Mouse (Mus musculus): Measurements from ENCODE around the gene Disp2. TPM values are rescaled to one million over a fixed set of nuclear protein-coding genes. Genes with fewer than 3 reads are reported as not detected.

The Disp2 gene
- polyA plus RNA-seq, 1 experiment from 2014 or later = 0.89 TPM

DNA sequence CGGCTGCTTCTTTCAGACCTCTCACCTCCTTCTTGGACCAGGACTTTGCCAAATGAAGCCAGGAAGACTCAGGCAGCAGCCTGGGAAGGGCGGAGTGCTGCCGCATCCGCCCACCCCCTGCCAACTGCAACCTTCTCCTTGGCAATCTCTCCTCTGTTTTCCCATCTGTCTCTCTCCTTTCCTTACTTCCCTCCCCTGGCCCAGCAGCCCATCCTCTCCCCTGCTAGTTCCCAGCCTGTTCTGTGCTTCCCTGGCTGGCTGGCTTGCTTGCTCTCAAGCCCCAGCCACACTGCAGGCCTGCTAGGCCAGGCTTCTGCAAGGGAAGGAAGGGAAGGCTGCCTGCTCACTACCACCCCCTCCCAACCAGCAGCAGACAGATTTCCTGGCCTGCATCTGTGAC is 3.7 kb upstream of the Disp2 start:
- Histone ChIP-seq H3K27ac (peak overlapping the region; percentile 69), H3K9ac (no peak overlapping the region), H3K36me3 (no peaks in the 10 kb centered on the region), H3K4me3 (no peak overlapping the region), H3K4me1 (peaks cover 30% of the 10 kb centered on the region), H3K9me3 (no peaks in the 10 kb centered on the region), H3K4me2 (no peak overlapping the region), H3K27me3 (peaks cover 8% of the 10 kb centered on the region)
- WGBS = 42% methylated on average over 3 of the region's 4 CpGs
- ATAC-seq (ENCODE audit: borderline replicate concordance, extremely low read depth, low FRiP score, low TSS enrichment) = peak; percentile 39; the same call in 1 of the 2 replicates

DNA sequence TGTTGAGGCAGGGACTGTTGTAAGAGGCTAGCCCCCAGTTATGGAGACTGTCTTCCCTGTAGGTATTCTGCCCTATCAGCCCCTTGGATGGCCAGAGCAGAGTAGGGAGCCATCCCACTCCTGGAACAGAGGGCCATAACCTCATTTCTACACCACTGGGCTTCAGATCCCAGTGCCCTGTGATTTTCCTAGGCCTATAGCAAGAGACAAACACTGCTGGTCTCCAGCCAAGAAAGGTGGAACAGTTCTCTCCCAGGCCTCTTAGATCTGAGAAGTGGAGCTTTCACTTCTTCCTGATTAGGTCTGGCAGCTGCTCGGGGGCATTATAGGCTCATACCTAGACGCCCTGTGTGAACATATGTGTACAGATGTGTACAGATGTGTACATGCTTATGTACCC is 3.2 kb upstream of the Disp2 start:
- Histone ChIP-seq H3K9ac (no peak overlapping the region), H3K4me1 (peaks cover 30% of the 10 kb centered on the region), H3K4me2 (no peak overlapping the region), H3K4me3 (no peak overlapping the region), H3K9me3 (no peaks in the 10 kb centered on the region), H3K36me3 (no peaks in the 10 kb centered on the region), H3K27me3 (peaks cover 8% of the 10 kb centered on the region), H3K27ac (peak overlapping the region; percentile 69)
- no peak; the same call in 1 of the 2 replicates for ATAC-seq (ENCODE audit: borderline replicate concordance, extremely low read depth, low FRiP score, low TSS enrichment)
- WGBS = 63% methylated on average over 2 of the region's 2 CpGs

DNA sequence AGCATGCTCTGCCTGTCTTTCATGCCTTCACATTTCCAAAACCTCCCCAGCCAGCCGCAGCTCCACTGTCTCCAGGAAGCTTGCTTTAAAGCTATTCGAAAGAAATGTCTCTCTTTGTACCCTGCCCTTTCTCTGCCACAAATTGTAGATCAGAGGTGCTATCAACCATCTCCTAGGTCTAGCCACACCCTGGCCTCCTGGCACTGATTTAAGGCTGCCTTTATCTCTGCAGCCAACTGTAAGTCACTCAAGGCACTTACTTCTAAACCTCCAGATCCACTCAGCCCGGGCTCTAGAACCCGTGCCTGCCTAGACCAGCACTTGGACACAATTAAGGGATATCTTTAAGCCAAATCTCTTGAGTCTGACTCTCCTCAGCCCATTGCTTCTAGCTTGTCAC is 1.1 kb upstream of the Disp2 start:
- H3K9ac ChIP-seq = no peak overlapping the region
- H3K27ac ChIP-seq = no peak overlapping the region
- no peak overlapping the region for H3K4me3 ChIP-seq
- peaks cover 8% of the 10 kb centered on the region for H3K27me3 ChIP-seq
- no peak overlapping the region for H3K4me2 ChIP-seq
- H3K36me3 ChIP-seq = no peaks in the 10 kb centered on the region
- peaks cover 30% of the 10 kb centered on the region for H3K4me1 ChIP-seq
- ATAC-seq (ENCODE audit: borderline replicate concordance, extremely low read depth, low FRiP score, low TSS enrichment) = no peak
- 77% methylated on average over 4 of the region's 4 CpGs for WGBS
- no peaks in the 10 kb centered on the region for H3K9me3 ChIP-seq

DNA sequence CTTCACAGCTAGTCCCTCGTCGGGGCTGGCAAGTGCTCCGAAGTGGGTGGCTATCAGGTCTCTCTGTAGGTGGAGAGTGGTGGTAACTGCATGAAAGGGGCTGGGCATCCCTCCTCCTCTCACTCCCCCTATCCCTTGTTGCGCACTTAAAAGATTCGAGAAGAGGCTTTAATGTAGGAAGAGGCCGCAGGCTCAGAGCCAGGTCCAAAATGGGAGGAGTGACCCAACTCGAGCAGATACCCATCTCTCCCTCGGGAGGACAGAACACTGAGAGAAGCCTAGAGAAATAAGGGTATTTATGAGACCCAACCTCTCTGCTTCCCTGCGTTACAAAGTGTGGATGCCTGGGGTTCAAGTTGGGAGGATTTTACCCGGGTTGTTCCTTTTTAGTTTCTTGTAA is 454 bp upstream of the Disp2 start:
- Histone ChIP-seq H3K36me3 (no peaks in the 10 kb centered on the region), H3K9ac (0 out of 2 replicates have a peak overlapping the region, but pooled peaks have one; percentile 16), H3K27ac (no peak overlapping the region), H3K4me2 (peak overlapping the region; percentile 69), H3K27me3 (peaks cover 8% of the 10 kb centered on the region), H3K4me1 (peaks cover 30% of the 10 kb centered on the region), H3K4me3 (peak overlapping the region; percentile 33), H3K9me3 (no peaks in the 10 kb centered on the region)
- 8% methylated on average over 10 of the region's 10 CpGs for WGBS
- ATAC-seq (ENCODE audit: borderline replicate concordance, extremely low read depth, low FRiP score, low TSS enrichment) = peak; percentile 6; the same call in 1 of the 2 replicates

DNA sequence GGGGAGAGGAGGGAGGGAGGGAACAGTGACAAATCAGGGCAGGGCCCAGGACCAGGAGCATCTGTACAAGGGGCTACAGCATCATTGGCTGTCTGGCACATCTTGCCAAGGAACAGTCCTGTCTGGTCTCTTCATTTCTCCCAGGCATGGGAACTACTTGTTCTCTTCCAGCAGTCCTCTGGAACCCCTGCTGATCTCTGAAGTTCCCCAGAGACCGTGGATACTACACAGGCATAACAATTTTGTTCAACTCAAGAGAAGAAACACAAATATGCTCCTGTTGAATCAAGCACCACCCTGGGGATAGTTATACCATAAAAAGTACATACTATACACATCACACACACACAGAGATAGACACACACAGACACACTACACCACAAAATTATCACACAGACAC is 1.6 kb downstream of the Disp2 start:
- Histone ChIP-seq H3K4me2 (no peak overlapping the region), H3K9me3 (no peaks in the 10 kb centered on the region), H3K4me1 (peaks cover 16% of the 10 kb centered on the region), H3K36me3 (no peaks in the 10 kb centered on the region), H3K4me3 (no peak overlapping the region), H3K27me3 (peaks cover 8% of the 10 kb centered on the region), H3K9ac (no peak overlapping the region), H3K27ac (no peak overlapping the region)
- ATAC-seq (ENCODE audit: borderline replicate concordance, extremely low read depth, low FRiP score, low TSS enrichment) = no peak
- 44% methylated on average over 1 of the region's 1 CpGs for WGBS

DNA sequence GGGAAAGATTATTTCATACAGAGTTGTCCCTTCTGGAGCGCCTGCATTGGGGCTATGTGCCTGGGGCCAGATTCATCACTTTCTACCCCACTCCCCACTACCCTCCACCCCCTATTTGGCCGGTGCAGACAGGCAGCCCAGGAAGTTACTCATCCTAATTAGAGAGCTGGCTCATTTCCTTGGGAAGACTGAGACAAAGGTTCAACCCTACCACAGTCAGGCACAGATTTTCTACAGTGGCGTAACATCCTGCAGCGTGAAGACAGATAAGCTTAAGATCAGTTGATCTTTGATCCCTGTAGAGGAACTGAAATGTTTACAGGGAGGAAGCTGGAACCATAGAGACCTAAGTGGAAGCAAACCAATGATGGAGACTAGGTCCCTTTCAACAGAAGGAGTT is 2.8 kb downstream of the Disp2 start:
- Histone ChIP-seq H3K4me3 (no peak overlapping the region), H3K27me3 (peaks cover 8% of the 10 kb centered on the region), H3K27ac (no peak overlapping the region), H3K9me3 (no peaks in the 10 kb centered on the region), H3K4me2 (no peak overlapping the region), H3K4me1 (peaks cover 12% of the 10 kb centered on the region), H3K9ac (no peak overlapping the region), H3K36me3 (no peaks in the 10 kb centered on the region)
- ATAC-seq (ENCODE audit: borderline replicate concordance, extremely low read depth, low FRiP score, low TSS enrichment) = no peak
- 48% methylated on average over 4 of the region's 4 CpGs for WGBS

DNA sequence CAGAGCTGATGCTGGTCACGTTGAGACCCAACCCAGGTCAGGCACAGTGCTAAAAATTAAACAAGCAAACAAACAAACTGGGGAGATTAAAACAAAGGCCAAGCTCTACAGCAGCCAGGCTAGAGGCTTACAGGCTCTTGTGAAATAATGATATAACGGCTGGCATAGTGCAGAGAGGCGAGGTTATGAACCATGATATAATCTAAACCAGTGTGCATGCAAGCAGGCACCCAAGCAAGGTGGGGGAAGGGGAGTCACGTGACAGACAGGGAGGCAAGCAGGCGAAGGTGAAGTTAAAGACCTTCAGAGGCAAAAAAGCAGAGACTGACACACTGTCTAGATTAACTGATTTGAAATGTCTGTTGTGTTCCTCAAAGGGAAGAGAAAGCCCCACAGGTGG is 3.6 kb downstream of the Disp2 start:
- Histone ChIP-seq H3K4me1 (peaks cover 12% of the 10 kb centered on the region), H3K27me3 (peaks cover 8% of the 10 kb centered on the region), H3K9me3 (no peaks in the 10 kb centered on the region), H3K4me3 (no peak overlapping the region), H3K9ac (no peak overlapping the region), H3K4me2 (no peak overlapping the region), H3K36me3 (no peaks in the 10 kb centered on the region), H3K27ac (no peak overlapping the region)
- 46% methylated on average over 5 of the region's 5 CpGs for WGBS
- ATAC-seq (ENCODE audit: borderline replicate concordance, extremely low read depth, low FRiP score, low TSS enrichment) = no peak

DNA sequence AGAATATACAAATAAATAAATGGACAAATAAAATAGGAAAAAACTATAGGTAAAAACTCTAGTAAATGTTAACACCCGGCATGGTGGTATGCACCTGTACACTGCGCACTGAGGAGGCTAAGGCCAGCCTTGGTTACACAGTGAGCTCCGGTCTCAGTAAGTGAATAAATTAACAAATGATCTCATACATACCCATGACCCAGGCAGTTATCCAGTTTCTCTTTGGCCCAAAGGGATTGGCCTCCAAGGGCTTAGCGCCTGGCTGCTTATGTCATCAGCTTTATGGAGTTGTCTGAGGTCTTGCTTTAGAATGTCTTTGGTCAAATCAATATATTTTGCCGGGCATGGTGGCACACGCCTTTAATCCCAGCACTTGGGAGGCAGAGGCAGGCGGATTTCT is 4.1 kb downstream of the Disp2 start:
- ATAC-seq (ENCODE audit: borderline replicate concordance, extremely low read depth, low FRiP score, low TSS enrichment) = no peak
- WGBS = 87% methylated on average over 7 of the region's 7 CpGs

DNA sequence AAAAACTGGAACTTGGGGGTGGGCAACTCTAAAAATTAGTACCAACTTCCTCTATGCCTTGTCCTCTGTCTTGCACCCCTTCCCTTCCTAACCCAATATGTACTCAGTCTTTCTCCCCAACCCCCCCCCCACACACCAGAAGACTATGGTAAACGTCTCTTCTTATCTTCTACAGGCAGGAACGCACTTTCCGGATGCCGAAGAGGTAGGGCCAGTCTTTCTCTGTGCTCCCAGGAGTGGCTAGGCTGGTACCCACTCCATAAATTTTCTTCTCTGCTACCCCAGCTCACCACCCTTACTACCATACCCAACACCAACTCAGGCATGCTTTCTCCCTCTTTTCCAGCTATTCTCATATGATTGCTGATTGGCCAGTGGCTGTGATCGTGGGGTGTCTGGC is 7.0 kb downstream of the Disp2 start:
- 63% methylated on average over 5 of the region's 5 CpGs for WGBS
- Histone ChIP-seq H3K36me3 (no peaks in the 10 kb centered on the region), H3K4me1 (peaks cover 14% of the 10 kb centered on the region), H3K27me3 (peaks cover 3% of the 10 kb centered on the region; the same call in 1 of the 2 replicates), H3K4me2 (no peak overlapping the region), H3K4me3 (no peak overlapping the region), H3K9ac (no peak overlapping the region), H3K27ac (no peak overlapping the region), H3K9me3 (no peaks in the 10 kb centered on the region)
- ATAC-seq (ENCODE audit: borderline replicate concordance, extremely low read depth, low FRiP score, low TSS enrichment) = no peak

More for the DNA sequence above, 4.1 kb downstream of the Disp2 start:
- Histone ChIP-seq H3K4me2 (no peak overlapping the region), H3K27me3 (peaks cover 8% of the 10 kb centered on the region), H3K27ac (no peak overlapping the region), H3K4me1 (peaks cover 12% of the 10 kb centered on the region), H3K9ac (no peak overlapping the region), H3K9me3 (no peaks in the 10 kb centered on the region), H3K36me3 (no peaks in the 10 kb centered on the region), H3K4me3 (no peak overlapping the region)

DNA sequence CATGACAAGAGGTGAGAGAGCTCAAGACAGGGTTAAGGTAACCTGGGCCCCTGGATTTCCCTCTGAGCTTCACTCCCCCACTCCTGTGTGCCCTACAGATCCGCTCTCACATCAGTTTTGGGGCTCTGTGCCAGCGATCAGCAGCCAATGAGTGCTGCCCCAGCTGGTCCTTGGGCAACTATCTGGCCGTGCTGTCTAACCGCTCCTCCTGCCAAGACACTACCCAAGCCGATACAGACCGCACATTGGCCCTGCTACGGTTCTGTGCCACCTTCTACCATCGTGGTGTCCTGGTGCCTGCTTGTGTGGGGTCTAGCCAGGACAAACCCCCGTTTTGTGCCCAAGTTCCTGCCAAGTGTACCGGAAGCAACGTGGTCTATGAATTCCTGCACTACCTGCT is 10.0 kb downstream of the Disp2 start:
- Histone ChIP-seq H3K36me3 (no peaks in the 10 kb centered on the region), H3K4me1 (peaks cover 14% of the 10 kb centered on the region), H3K9ac (no peak overlapping the region), H3K4me2 (no peak overlapping the region), H3K27ac (no peak overlapping the region), H3K9me3 (no peaks in the 10 kb centered on the region), H3K27me3 (peaks cover 3% of the 10 kb centered on the region; the same call in 1 of the 2 replicates), H3K4me3 (no peak overlapping the region)
- no peak for ATAC-seq (ENCODE audit: borderline replicate concordance, extremely low read depth, low FRiP score, low TSS enrichment)
- 86% methylated on average over 11 of the region's 11 CpGs for WGBS

DNA sequence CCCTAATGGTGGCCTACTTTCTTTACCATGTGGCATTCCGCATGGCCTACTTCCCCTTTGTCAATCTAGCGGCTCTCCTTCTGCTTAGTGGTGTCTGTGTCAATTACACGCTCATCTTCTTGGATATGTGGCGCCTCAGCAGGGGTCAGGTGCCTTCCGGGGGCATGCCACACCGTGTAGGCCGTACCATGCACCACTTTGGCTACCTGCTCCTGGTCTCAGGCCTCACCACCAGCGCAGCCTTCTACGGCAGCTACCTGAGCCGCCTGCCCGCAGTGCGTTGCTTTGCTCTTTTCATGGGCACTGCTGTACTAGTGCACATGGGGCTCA is 10.7 kb downstream of the Disp2 start:
- 57% methylated on average over 12 of the region's 12 CpGs for WGBS
- Histone ChIP-seq H3K4me1 (peaks cover 14% of the 10 kb centered on the region), H3K27me3 (peaks cover 3% of the 10 kb centered on the region; the same call in 1 of the 2 replicates), H3K27ac (no peak overlapping the region), H3K9me3 (no peaks in the 10 kb centered on the region), H3K36me3 (no peaks in the 10 kb centered on the region), H3K4me2 (peak overlapping the region; percentile 58), H3K4me3 (peak overlapping the region; percentile 27; the same call in 1 of the 2 replicates), H3K9ac (no peak overlapping the region)
- ATAC-seq (ENCODE audit: borderline replicate concordance, extremely low read depth, low FRiP score, low TSS enrichment) = peak; percentile 29; the same call in 1 of the 2 replicates

DNA sequence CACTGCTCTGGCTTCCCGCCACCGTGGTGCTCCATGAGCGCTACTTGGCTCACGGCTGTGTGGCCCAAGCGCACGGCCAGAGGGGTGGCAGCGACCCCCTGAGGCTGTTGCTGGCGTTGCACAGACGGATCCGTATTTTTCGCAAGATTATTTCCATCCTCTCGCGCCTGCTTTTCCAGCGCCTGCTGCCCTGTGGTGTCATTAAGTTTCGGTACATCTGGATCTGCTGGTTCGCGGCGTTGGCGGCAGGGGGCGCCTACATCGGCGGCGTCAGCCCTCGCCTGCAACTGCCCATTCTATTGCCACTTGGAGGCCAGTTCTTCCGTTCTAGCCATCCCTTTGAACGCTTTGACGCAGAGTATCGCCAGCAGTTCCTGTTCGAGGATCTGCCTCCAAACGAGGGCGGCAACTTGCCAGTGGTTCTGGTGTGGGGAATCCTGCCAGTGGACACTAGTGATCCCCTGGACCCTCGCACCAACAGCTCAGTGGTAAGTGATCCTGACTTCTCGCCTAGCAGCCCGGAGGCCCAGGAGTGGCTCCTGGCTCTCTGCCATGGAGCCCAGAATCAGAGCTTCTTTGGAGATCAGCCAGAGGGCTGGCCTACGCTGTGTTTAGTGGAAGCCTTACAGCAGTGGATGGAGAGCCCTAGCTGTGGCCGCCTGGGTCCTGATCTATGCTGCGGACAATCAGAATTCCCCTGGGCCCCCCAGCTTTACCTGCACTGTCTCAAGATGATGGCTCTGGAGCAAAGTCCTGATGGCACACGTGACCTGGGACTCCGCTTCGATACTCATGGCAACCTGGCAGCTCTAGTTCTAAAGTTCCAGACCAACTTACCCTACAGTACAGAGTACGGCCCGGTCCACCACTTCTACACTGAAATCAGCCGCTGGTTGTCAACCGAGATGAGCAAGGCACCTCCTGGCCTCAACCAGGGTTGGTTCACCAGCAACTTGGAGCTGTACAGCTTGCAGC is 11.3 kb downstream of the Disp2 start:
- peak overlapping the region; percentile 58 for H3K4me2 ChIP-seq

More for the DNA sequence above, 11.3 kb downstream of the Disp2 start:
- Histone ChIP-seq H3K4me1 (peaks cover 14% of the 10 kb centered on the region), H3K4me3 (peak overlapping the region; percentile 27), H3K27ac (no peak overlapping the region; the same call in 1 of the 2 replicates), H3K36me3 (no peaks in the 10 kb centered on the region), H3K27me3 (peaks cover 3% of the 10 kb centered on the region; the same call in 1 of the 2 replicates), H3K9ac (no peak overlapping the region), H3K9me3 (no peaks in the 10 kb centered on the region)
- 20% methylated on average over 44 of the region's 44 CpGs for WGBS
- peak; percentile 71 for ATAC-seq (ENCODE audit: borderline replicate concordance, extremely low read depth, low FRiP score, low TSS enrichment)
